Mouse (Mus musculus): ENCODE measurements around the gene Fbxw4. TPM values are rescaled to one million over a fixed set of nuclear protein-coding genes. Genes with fewer than 3 reads are reported as not detected.

Fbxw4 gene
- polyA plus RNA-seq (2016; fragmentation: Nextera tagmentation; extraction: Ambion mirVana): 4.3 and 4.6 TPM in 2 replicates

GRCm38 (mm10) chr19:45659738-45660502, at the start of gene Fbxw4:
Gene Fbxw4 (minus strand): TSS chr19:45660312.
- Histone ChIP-seq H3K4me1 (peaks cover 49% of the 10 kb centered on the region), H3K27ac (peak within 1 kb of the TSS; percentile 97), H3K9ac (peak within 1 kb of the TSS; percentile 99), H3K4me2 (peak within 1 kb of the TSS; percentile 86), H3K36me3 (no peaks in the 10 kb centered on the region), H3K9me3 (replicated peaks) (no peaks in the 10 kb centered on the region), H3K27me3 (replicated peaks) (no peaks in the 10 kb centered on the region), H3K4me3 (peak within 1 kb of the TSS; percentile 93)
- WGBS (ENCODE audit: insufficient replicate concordance): under 1% methylated on average over 79 of the region's 94 CpGs
- ATAC-seq: peak; percentile 82

DNA sequence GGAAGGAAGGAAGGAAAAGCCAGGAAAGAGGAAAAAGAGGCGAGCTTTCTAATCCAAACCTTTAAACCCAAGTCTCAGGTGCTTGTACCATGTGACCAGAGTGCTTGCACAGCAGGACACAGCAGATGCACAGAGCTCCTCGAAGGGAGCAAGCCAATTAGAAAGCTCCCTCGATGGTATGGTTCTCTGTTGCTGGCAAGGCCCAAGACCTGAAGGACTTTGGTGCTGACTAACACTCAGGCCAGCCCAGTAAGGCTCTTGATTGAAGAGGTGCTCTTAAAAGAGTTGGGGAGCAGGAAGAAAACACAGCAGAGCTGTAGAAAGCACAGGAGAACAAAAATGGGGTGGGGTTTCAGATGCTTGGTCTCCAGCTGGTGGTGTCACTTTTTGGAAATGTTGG, 48.6 kb upstream of the Fbxw4 start:
- peaks cover 7% of the 10 kb centered on the region for H3K4me1 ChIP-seq
- H3K27ac ChIP-seq: no peak overlapping the region
- no peak for ATAC-seq
- peaks cover 21% of the 10 kb centered on the region; the same call in 1 of the 2 replicates for H3K27me3 ChIP-seq (replicated peaks)
- no peak overlapping the region for H3K4me2 ChIP-seq
- H3K9me3 ChIP-seq (replicated peaks): no peaks in the 10 kb centered on the region
- no peak overlapping the region for H3K9ac ChIP-seq
- H3K4me3 ChIP-seq: no peak overlapping the region
- WGBS (ENCODE audit: insufficient replicate concordance): 49% methylated on average over 3 of the region's 3 CpGs
- H3K36me3 ChIP-seq: no peaks in the 10 kb centered on the region

DNA sequence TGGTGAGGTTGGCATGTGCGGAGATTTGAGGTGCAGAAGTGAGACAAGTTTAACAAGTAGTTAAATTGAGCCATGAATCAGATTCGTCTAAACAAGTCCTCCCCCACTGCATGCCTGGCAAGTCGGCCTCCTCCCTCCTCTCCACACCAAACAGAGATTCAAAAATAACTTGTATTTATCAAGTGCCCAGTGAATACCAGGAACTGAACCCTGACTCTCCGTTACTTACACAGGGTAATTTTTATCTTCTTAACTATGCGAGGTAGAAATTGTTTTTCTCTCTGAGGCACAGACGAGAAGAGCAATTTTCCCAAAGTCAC, 36.1 kb upstream of the Fbxw4 start:
- H3K27me3 ChIP-seq (replicated peaks): peaks cover 24% of the 10 kb centered on the region
- no peaks in the 10 kb centered on the region for H3K36me3 ChIP-seq
- 54% methylated on average over 6 of the region's 6 CpGs for WGBS (ENCODE audit: insufficient replicate concordance)
- no peaks in the 10 kb centered on the region for H3K9me3 ChIP-seq (replicated peaks)
- ATAC-seq: no peak
- H3K4me2 ChIP-seq: no peak overlapping the region
- H3K4me3 ChIP-seq: no peak overlapping the region
- no peaks in the 10 kb centered on the region for H3K4me1 ChIP-seq
- no peak overlapping the region for H3K27ac ChIP-seq
- H3K9ac ChIP-seq: no peak overlapping the region

DNA sequence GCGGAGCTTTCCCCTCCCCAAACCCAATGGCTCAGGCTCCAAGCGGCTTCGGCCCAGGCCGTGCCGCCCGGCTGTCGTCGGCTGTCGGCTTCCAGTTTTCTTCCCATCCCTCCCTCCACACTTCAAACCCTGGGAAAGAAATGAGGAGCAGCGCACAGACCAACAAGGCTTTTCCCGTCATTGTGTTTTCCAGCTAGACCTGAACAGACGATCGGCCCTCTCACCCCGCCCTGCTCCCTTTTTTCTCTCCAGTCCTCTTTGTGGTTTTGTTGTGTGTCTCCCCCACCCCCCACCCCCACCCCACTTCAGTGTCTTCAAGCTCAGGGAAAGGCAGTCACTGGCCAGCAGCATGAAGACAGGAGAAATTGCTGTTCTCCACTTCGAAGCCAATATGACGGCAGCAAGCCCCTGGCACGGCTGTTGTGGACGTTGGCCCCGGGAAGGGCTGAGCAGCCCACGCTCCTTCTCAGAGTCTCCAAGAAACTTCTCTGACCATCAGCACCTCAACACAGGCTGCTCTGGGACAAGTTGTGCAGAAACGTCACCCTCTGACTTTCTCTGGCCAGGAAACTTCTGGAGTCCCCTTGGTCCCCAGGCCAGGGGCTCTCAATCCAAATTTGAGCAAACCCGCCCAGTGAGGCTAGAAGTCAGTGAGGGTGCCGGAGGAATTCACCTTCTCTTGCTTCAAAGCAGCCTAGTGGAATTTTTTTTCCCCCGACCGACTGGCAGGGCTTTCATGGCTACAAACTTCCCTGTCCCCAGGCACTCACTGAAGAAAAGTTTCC, 35.6 kb upstream of the Fbxw4 start:
- no peak overlapping the region for H3K27ac ChIP-seq
- WGBS (ENCODE audit: insufficient replicate concordance): 49% methylated on average over 25 of the region's 25 CpGs
- H3K9me3 ChIP-seq (replicated peaks): no peaks in the 10 kb centered on the region
- H3K4me1 ChIP-seq: no peaks in the 10 kb centered on the region
- no peak overlapping the region for H3K4me2 ChIP-seq
- no peak overlapping the region for H3K4me3 ChIP-seq
- no peaks in the 10 kb centered on the region for H3K36me3 ChIP-seq
- no peak for ATAC-seq
- H3K27me3 ChIP-seq (replicated peaks): peaks cover 25% of the 10 kb centered on the region
- H3K9ac ChIP-seq: no peak overlapping the region

DNA sequence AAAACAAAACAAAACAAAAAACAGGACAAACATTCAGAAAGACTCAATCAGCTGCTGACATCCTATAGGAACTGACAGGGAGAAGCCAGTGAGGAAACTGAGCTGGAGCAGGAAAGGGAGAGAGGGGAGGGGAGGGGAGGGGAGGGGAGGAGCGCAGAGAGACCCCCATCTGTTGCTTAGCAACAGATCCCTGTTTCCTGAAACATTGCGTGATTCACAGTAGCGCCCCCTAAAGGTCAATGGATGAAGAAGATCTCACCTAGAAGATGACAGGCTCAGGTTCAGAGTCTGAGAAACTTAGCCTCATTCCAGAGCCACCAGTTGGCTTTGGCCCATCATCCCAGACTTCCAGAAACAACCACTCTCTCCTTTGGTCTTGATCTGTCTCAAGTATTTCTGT, 33.9 kb upstream of the Fbxw4 start:
- Histone ChIP-seq H3K9ac (no peak overlapping the region), H3K27me3 (replicated peaks) (peaks cover 33% of the 10 kb centered on the region), H3K27ac (no peak overlapping the region), H3K4me1 (no peaks in the 10 kb centered on the region), H3K9me3 (replicated peaks) (no peaks in the 10 kb centered on the region), H3K36me3 (no peaks in the 10 kb centered on the region), H3K4me3 (no peak overlapping the region), H3K4me2 (no peak overlapping the region)
- WGBS (ENCODE audit: insufficient replicate concordance): 25% methylated on average over 3 of the region's 3 CpGs
- no peak for ATAC-seq

- Histone ChIP-seq H3K9me3 (replicated peaks) (no peaks in the 10 kb centered on the region), H3K9ac (no peak overlapping the region), H3K4me2 (no peak overlapping the region), H3K27ac (no peak overlapping the region), H3K4me3 (no peak overlapping the region), H3K27me3 (replicated peaks) (peaks cover 33% of the 10 kb centered on the region), H3K36me3 (no peaks in the 10 kb centered on the region), H3K4me1 (no peaks in the 10 kb centered on the region)
- ATAC-seq: no peak
- 77% methylated on average over 8 of the region's 8 CpGs for WGBS (ENCODE audit: insufficient replicate concordance)
Observed at GRCm38 (mm10) chr19:45692211-45692610, 32.1 kb upstream of the Fbxw4 start.

DNA sequence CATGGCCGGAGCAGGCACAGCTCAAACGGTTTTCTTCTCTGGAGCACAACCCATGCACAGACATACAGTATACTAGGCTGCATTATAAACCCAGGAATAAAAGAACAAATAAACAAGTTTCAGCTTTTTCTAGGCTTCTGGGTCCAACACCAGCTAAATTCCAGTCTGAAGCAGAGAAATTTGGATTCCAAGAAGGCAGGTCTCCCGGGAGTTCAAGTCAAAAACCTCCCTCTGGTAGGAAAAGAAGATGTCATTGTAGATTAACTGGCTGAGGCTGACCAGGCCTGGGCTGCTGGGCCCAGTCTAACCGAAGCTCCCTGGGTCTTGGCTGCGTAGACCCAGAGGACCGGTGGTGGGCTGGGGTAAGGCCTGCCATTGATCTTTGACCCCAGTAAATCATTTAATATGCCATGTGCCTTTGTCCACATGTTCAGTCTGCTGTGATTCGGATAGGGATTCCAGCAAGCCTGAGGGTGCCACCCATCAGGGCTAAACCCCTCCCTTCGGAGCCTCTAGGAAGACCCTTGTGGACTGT, 31.0 kb upstream of the Fbxw4 start:
- WGBS (ENCODE audit: insufficient replicate concordance): 77% methylated on average over 8 of the region's 8 CpGs
- no peak overlapping the region for H3K27ac ChIP-seq
- ATAC-seq: no peak

GRCm38 (mm10) chr19:45687001-45687400, 26.9 kb upstream of the Fbxw4 start:
- H3K27ac ChIP-seq: no peak overlapping the region
- peaks cover 26% of the 10 kb centered on the region for H3K27me3 ChIP-seq (replicated peaks)
- H3K4me1 ChIP-seq: no peaks in the 10 kb centered on the region
- H3K4me2 ChIP-seq: no peak overlapping the region
- no peak overlapping the region for H3K9ac ChIP-seq
- no peaks in the 10 kb centered on the region for H3K9me3 ChIP-seq (replicated peaks)
- H3K4me3 ChIP-seq: no peak overlapping the region
- WGBS (ENCODE audit: insufficient replicate concordance): 60% methylated on average over 4 of the region's 4 CpGs
- no peaks in the 10 kb centered on the region for H3K36me3 ChIP-seq
- ATAC-seq: no peak

More for the DNA sequence above, 31.0 kb upstream of the Fbxw4 start:
- H3K4me1 ChIP-seq: no peaks in the 10 kb centered on the region
- H3K4me3 ChIP-seq: no peak overlapping the region
- no peak overlapping the region for H3K9ac ChIP-seq
- H3K27me3 ChIP-seq (replicated peaks): peaks cover 32% of the 10 kb centered on the region
- no peak overlapping the region for H3K4me2 ChIP-seq
- no peaks in the 10 kb centered on the region for H3K9me3 ChIP-seq (replicated peaks)
- H3K36me3 ChIP-seq: no peaks in the 10 kb centered on the region

DNA sequence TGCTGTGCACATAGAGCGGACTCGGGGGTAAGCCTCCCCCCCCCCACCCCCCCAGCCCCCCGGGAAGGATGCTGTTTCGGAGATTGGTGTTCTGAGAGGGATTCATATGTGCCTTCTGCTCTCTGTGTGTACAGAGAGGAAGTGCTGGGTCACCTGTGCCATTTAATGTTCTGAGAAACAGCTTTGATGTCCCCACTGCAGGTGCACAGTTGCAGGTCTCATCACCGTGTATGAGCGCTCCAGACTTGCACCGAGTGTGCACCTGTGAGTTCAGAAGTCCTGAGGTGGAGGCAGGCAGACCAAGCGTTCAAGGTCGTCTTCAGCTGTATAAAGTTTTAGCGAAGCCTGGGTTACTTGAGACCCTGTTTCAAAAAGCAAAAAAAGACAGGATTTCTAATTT, 23.6 kb upstream of the Fbxw4 start:
- ATAC-seq: no peak
- H3K9ac ChIP-seq: no peak overlapping the region
- no peak overlapping the region for H3K4me3 ChIP-seq
- no peaks in the 10 kb centered on the region for H3K36me3 ChIP-seq
- H3K9me3 ChIP-seq (replicated peaks): no peaks in the 10 kb centered on the region
- 66% methylated on average over 10 of the region's 10 CpGs for WGBS (ENCODE audit: insufficient replicate concordance)
- H3K4me1 ChIP-seq: peaks cover 13% of the 10 kb centered on the region
- H3K27ac ChIP-seq: no peak overlapping the region
- H3K27me3 ChIP-seq (replicated peaks): peaks cover 38% of the 10 kb centered on the region
- H3K4me2 ChIP-seq: no peak overlapping the region

GRCm38 (mm10) chr19:45680495-45681130, 20.5 kb upstream of the Fbxw4 start:
- H3K27me3 ChIP-seq (replicated peaks): peaks cover 42% of the 10 kb centered on the region
- H3K4me1 ChIP-seq: peaks cover 29% of the 10 kb centered on the region
- no peak overlapping the region for H3K4me3 ChIP-seq
- 19% methylated on average over 3 of the region's 3 CpGs for WGBS (ENCODE audit: insufficient replicate concordance)
- ATAC-seq: no peak
- no peaks in the 10 kb centered on the region for H3K36me3 ChIP-seq
- no peak overlapping the region for H3K4me2 ChIP-seq
- H3K9me3 ChIP-seq (replicated peaks): no peaks in the 10 kb centered on the region
- H3K27ac ChIP-seq: no peak overlapping the region
- no peak overlapping the region for H3K9ac ChIP-seq

DNA sequence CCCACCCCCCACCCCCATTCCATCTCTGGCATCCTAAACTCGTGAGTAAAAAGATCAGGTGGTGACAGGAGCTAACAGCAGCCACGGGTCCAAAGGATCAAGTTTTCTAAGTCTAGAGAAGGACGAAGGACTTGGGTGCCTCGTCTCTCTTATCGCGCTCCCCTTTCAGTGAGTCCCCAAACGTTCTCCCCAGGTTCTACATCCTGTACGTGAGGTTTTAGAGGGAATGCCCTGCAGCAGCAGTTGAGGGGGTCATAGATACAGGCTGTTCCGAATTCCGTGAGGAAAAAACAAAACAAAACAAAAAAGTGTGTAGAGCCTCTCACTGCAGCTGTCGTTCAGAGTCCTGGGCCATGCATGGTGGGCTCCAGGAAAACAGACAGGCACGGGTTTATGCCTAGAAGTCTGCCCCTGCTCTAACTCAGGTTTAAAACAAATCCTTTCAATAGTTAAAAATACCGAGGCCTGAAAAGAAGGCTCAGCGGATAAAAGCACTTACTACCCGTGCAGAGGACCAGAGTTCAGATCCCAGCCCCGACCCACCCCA, 16.7 kb upstream of the Fbxw4 start:
- peak overlapping the region; percentile 58 for H3K9ac ChIP-seq
- no peak for ATAC-seq
- peaks cover 36% of the 10 kb centered on the region for H3K4me1 ChIP-seq
- H3K4me3 ChIP-seq: peak overlapping the region; percentile 58
- H3K36me3 ChIP-seq: no peaks in the 10 kb centered on the region
- no peaks in the 10 kb centered on the region for H3K9me3 ChIP-seq (replicated peaks)
- H3K27ac ChIP-seq: 0 out of 2 replicates have a peak overlapping the region, but pooled peaks have one; percentile 46
- peak overlapping the region; percentile 80 for H3K4me2 ChIP-seq
- peaks cover 55% of the 10 kb centered on the region for H3K27me3 ChIP-seq (replicated peaks)
- WGBS (ENCODE audit: insufficient replicate concordance): 18% methylated on average over 16 of the region's 16 CpGs

Measured in liver, embryonic 12.5 days (tissue).